Mouse (Mus musculus) gonadal fat pad, adult 2 months (tissue): ENCODE measurements around the gene Tmem181a. TPM values are rescaled to one million over a fixed set of nuclear protein-coding genes. Genes with fewer than 3 reads are reported as not detected.
"Not testable (repeated sequence)": the region's sequence is repeated elsewhere in the genome, so short reads cannot be mapped to it uniquely, and the experiment has no call there.

ENCODE experiments used
- DNase-seq: peaks from one replicate; pipeline ENCODE4 v3.0.0-alpha.2; 2012; ENCODE audit warnings: low read depth
- polyA plus RNA-seq: library from polyadenylated mRNA; depleted of rRNA; stranded (reverse); fragments of >200 nt; gene quantifications from 2 replicates; pipeline ENCODE4 v1.2.3, GENCODE M21; 2012; rRNA removed

Gene Tmem181a
- 9.7 and 11.8 TPM in 2 replicates for polyA plus RNA-seq

- DNase-seq: not testable (repeated sequence)
These were observed at the start of gene Tmem181a for GRCm38 (mm10) chr17:6256400-6257069. Tmem181a (plus strand) TSS chr17:6256860.

- no peak for DNase-seq
These were observed 44.9 kb upstream of the Tmem181a start for GRCm38 (mm10) chr17:6211721-6212120.

GRCm38 (mm10) chr17:6215640-6216039 is 41.0 kb upstream of the Tmem181a start:
- DNase-seq: no peak

GRCm38 (mm10) chr17:6216514-6216913 is 40.1 kb upstream of the Tmem181a start:
- no peak for DNase-seq

- not testable (repeated sequence) for DNase-seq
These were observed 24.0 kb upstream of the Tmem181a start for GRCm38 (mm10) chr17:6232633-6233032.

GRCm38 (mm10) chr17:6251298-6251697 is 5.4 kb upstream of the Tmem181a start:
- not testable (repeated sequence) for DNase-seq

- DNase-seq: not testable (repeated sequence)
These were observed 403 bp downstream of the Tmem181a start for GRCm38 (mm10) chr17:6257070-6257456.

- not testable (repeated sequence) for DNase-seq
These were observed 13.5 kb downstream of the Tmem181a start for GRCm38 (mm10) chr17:6269876-6270831.

- DNase-seq: not testable (repeated sequence)
These were observed 14.2 kb downstream of the Tmem181a start for GRCm38 (mm10) chr17:6270840-6271239.

GRCm38 (mm10) chr17:6271970-6272369 is 15.3 kb downstream of the Tmem181a start:
- not testable (repeated sequence) for DNase-seq

GRCm38 (mm10) chr17:6274693-6275092 is 18.0 kb downstream of the Tmem181a start:
- DNase-seq: not testable (repeated sequence)

- DNase-seq: not testable (repeated sequence)
These were observed 22.5 kb downstream of the Tmem181a start for GRCm38 (mm10) chr17:6279205-6279604.

- not testable (repeated sequence) for DNase-seq
These were observed 23.1 kb downstream of the Tmem181a start for GRCm38 (mm10) chr17:6279772-6280171.

GRCm38 (mm10) chr17:6280513-6280912 is 23.9 kb downstream of the Tmem181a start:
- DNase-seq: not testable (repeated sequence)

- DNase-seq: not testable (repeated sequence)
These were observed 26.5 kb downstream of the Tmem181a start for GRCm38 (mm10) chr17:6283137-6283536.

- DNase-seq: not testable (repeated sequence)
These were observed 29.5 kb downstream of the Tmem181a start for GRCm38 (mm10) chr17:6286169-6286568.

- not testable (repeated sequence) for DNase-seq
These were observed 32.4 kb downstream of the Tmem181a start for GRCm38 (mm10) chr17:6289045-6289444.

GRCm38 (mm10) chr17:6293882-6294281 is 37.2 kb downstream of the Tmem181a start:
- DNase-seq: not testable (repeated sequence)

- not testable (repeated sequence) for DNase-seq
These were observed 40.6 kb downstream of the Tmem181a start for GRCm38 (mm10) chr17:6297060-6297795.

GRCm38 (mm10) chr17:6300190-6300863 is 43.7 kb downstream of the Tmem181a start:
- not testable (repeated sequence) for DNase-seq

GRCm38 (mm10) chr17:6304891-6305290 is 48.2 kb downstream of the Tmem181a start:
- DNase-seq: not testable (repeated sequence)
